Mouse (Mus musculus) hindbrain, embryonic 14.5 days (tissue): ENCODE measurements around the gene Ttyh1. TPM values are rescaled to one million over a fixed set of nuclear protein-coding genes. Genes with fewer than 3 reads are reported as not detected.

Experiments used
- ATAC-seq: fragments of 200-750 bp; cut with Nextera tagmentation; 2 replicates; pipeline ENCODE4 v1.8.0; 2017; ENCODE audit warnings: moderate number of reproducible peaks, mild to moderate bottlenecking, moderate TSS enrichment, moderate library complexity; ENCODE audit not compliant: low FRiP score
- DNase-seq: peaks from one replicate; pipeline ENCODE4 v3.0.0-alpha.2; 2015; ENCODE audit warnings: low spot score
- H3K27ac ChIP-seq: fragments of 300-500 bp; sonication (generic); 2 replicates; pipeline ENCODE4 v1.5.1; 2014; ENCODE audit warnings: mild to moderate bottlenecking, moderate library complexity
- H3K27me3 ChIP-seq: fragments of 300-500 bp; sonication (generic); 2 replicates; pipeline ENCODE4 v1.6.1; 2014; ENCODE audit warnings: mild to moderate bottlenecking, low read length, mixed read lengths; ENCODE audit not compliant: control insufficient read depth, insufficient read depth
- H3K36me3 ChIP-seq: fragments of 300-500 bp; sonication (generic); replicated peaks from 2 replicates; pipeline ENCODE4 v1.6.1; 2014; ENCODE audit not compliant: control insufficient read depth, insufficient read depth
- H3K4me1 ChIP-seq: fragments of 300-500 bp; sonication (generic); replicated peaks from 2 replicates; pipeline ENCODE4 v1.6.1; 2014; ENCODE audit warnings: antibody characterized with exemption, low read length, mixed read lengths; ENCODE audit not compliant: control insufficient read depth, insufficient read depth
- H3K4me2 ChIP-seq: fragments of 300-500 bp; sonication (generic); replicated peaks from 2 replicates; pipeline ENCODE4 v1.6.1; 2014; ENCODE audit warnings: mild to moderate bottlenecking, moderate library complexity
- H3K4me3 ChIP-seq: fragments of 300-500 bp; sonication (generic); replicated peaks from 2 replicates; pipeline ENCODE4 v1.5.1; 2014; ENCODE audit warnings: mild to moderate bottlenecking, low read length
- H3K9ac ChIP-seq: fragments of 300-500 bp; sonication (generic); 2 replicates; pipeline ENCODE4 v1.6.1; 2014
- H3K9me3 ChIP-seq: fragments of 300-500 bp; sonication (generic); 2 replicates; pipeline ENCODE4 v1.6.1; 2016; ENCODE audit warnings: low read length; ENCODE audit not compliant: control insufficient read depth
- WGBS: fragments of 180-500 bp; shearing (Covaris S2); extraction: QIAGEN DNeasy Blood & Tissue Kit; methylation state at CpG from one replicate; pipeline ENCODE4 v1.1.7; 2014; 5-methylcytosine and 5-hydroxymethylcytosine counted together
- polyA plus RNA-seq: library from polyadenylated mRNA; unstranded; fragments of >200 nt; fragmentation: Nextera tagmentation; extraction: Ambion mirVana; gene quantifications from 2 replicates; pipeline ENCODE4 v1.2.1, GENCODE M21; 2014

The Ttyh1 gene
- polyA plus RNA-seq, 1 experiment from 2014 or later, result 151 TPM

DNA sequence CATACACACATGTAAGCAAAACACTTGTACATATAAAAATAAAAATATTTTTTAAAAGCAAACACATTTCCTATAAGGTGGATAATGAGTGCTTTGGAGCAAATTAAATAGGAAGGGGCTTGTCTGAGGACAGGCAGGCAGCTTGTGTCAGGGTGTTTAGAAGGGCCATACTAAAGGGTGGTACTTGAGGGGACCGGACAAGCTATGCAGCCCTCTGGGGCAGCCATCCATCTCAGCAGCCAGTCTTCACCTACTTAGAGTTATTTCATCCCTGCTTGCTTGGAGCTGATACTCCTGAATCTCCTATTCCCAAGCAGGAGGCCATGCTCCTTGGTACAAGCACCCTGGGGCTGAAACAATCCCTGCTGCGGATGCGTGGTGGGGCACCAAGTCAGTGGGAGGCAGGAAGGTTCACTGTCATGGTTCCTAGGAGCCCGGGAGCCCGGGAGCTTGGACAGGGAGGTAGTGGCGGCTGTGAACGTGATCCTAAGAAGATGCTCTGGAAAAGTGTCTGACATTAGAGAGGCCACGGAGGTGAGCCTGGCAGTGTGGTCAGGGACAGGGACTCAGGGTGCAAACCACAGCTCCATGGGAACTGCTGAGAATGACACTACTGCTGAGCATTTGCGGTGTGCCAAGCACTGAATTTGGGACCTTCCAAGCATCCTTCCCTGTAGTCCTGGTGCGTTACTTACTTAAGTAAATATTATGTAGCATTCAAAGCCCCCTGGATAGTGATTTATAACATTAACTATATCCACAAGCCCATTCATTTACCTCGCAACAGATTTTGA is 8.0 kb downstream of the Ttyh1 start:
- no peak for ATAC-seq
- H3K27ac ChIP-seq, result peak overlapping the region; percentile 29; the same call in 1 of the 2 replicates

DNA sequence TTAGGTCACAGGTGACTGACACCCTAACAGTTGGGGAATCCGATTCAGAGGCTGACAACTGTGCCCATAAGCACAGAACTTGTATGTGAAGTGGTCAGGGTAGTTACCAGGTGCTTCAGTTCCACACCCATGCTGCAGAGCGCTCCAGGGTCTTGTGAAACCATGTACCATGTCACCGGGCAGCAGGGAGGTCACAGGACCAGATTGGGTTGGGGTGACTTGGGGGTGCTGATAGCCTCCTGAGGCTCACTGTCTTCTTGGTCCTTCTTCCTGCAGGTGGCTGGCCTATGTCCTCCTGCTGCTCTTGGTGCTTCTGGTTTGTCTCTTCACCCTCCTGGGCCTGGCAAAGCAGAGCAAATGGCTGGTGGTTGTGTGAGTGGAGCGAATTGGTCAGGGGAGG is 8.7 kb downstream of the Ttyh1 start:
- H3K4me1 ChIP-seq, result peaks cover 27% of the 10 kb centered on the region

More for the DNA sequence above, 8.0 kb downstream of the Ttyh1 start:
- no peak overlapping the region for H3K4me2 ChIP-seq
- no peak for DNase-seq
- no peak overlapping the region for H3K4me3 ChIP-seq
- H3K27me3 ChIP-seq, result no peaks in the 10 kb centered on the region
- H3K9ac ChIP-seq, result no peak overlapping the region
- H3K36me3 ChIP-seq, result peaks cover 15% of the 10 kb centered on the region; the same call in 1 of the 2 replicates
- H3K4me1 ChIP-seq, result peaks cover 27% of the 10 kb centered on the region
- 90% methylated on average over 11 of the region's 11 CpGs for WGBS
- H3K9me3 ChIP-seq, result no peaks in the 10 kb centered on the region

GRCm38 (mm10) chr7:4128860-4129259 is 9.7 kb downstream of the Ttyh1 start:
- Histone ChIP-seq H3K9ac (peak overlapping the region; percentile 6; the same call in 1 of the 2 replicates), H3K9me3 (no peaks in the 10 kb centered on the region), H3K4me2 (no peak overlapping the region), H3K27ac (0 out of 2 replicates have a peak overlapping the region, but pooled peaks have one; percentile 48), H3K36me3 (peaks cover 20% of the 10 kb centered on the region; the same call in 1 of the 2 replicates), H3K27me3 (no peaks in the 10 kb centered on the region), H3K4me3 (no peak overlapping the region), H3K4me1 (peaks cover 20% of the 10 kb centered on the region)
- DNase-seq, result no peak
- 69% methylated on average over 6 of the region's 6 CpGs for WGBS
- ATAC-seq, result no peak

More for the DNA sequence above, 8.7 kb downstream of the Ttyh1 start:
- Histone ChIP-seq H3K36me3 (peaks cover 20% of the 10 kb centered on the region; the same call in 1 of the 2 replicates), H3K27ac (no peak overlapping the region), H3K27me3 (no peaks in the 10 kb centered on the region), H3K9ac (no peak overlapping the region), H3K4me3 (no peak overlapping the region), H3K4me2 (no peak overlapping the region), H3K9me3 (no peaks in the 10 kb centered on the region)
- ATAC-seq, result no peak
- no peak for DNase-seq
- WGBS, result 90% methylated on average over 4 of the region's 4 CpGs

DNA sequence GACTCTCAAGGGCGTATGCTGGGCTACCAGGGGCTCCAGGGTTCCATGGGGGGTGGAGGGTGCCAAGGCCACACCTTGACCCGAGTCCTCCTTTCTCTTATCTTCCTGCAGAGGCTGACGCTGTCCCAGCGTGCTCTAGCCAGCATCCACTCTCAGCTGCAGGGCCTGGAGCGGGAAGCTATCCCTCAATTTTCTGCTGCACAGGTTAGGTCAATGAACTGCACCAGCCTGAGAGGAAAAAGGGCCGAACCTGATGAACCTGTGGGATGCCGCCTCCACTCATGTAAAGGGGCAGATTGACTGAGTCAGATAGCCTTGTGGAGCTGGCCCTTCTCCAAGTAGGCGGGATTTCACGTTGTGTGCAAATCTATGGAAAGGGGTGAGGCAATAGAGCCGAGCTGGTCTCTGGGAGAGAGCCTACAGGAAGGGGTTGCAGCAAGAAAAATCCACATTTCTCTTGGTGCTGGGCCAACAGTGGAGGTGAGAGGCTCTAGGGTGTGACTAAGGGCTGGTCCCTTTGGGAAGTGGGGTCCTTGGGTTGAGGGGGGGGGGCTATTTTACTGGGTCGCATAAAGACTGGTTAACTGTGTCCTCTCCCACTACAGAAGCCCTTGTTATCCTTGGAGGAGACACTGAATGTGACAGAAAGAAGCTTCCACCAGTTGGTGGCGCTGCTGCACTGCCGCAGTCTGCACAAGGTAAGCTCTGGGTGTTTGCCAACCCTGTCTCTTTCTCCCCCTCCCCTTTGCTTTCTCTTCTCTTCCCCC is 11.7 kb downstream of the Ttyh1 start:
- Histone ChIP-seq H3K27me3 (no peaks in the 10 kb centered on the region), H3K4me1 (peaks cover 6% of the 10 kb centered on the region; the same call in 1 of the 2 replicates), H3K4me3 (no peak overlapping the region), H3K9me3 (no peaks in the 10 kb centered on the region), H3K4me2 (no peak overlapping the region), H3K36me3 (peaks cover 20% of the 10 kb centered on the region; the same call in 1 of the 2 replicates), H3K9ac (0 out of 2 replicates have a peak overlapping the region, but pooled peaks have one; percentile 37), H3K27ac (peak overlapping the region; percentile 75)
- ATAC-seq (peak; percentile 53), DNase-seq (peak; percentile 91)
- WGBS, result 32% methylated on average over 13 of the region's 13 CpGs

- no peaks in the 10 kb centered on the region for H3K9me3 ChIP-seq
- H3K9ac ChIP-seq, result peak overlapping the region; percentile 3; the same call in 1 of the 2 replicates
- H3K4me2 ChIP-seq, result no peak overlapping the region
- 89% methylated on average over 8 of the region's 8 CpGs for WGBS
- no peaks in the 10 kb centered on the region for H3K27me3 ChIP-seq
- no peak overlapping the region for H3K27ac ChIP-seq
- DNase-seq (no peak), ATAC-seq (no peak)
- H3K36me3 ChIP-seq, result peaks cover 20% of the 10 kb centered on the region; the same call in 1 of the 2 replicates
- H3K4me3 ChIP-seq, result no peak overlapping the region
- peaks cover 12% of the 10 kb centered on the region; the same call in 1 of the 2 replicates for H3K4me1 ChIP-seq
Measured at GRCm38 (mm10) chr7:4131964-4132363, 12.8 kb downstream of the Ttyh1 start.

DNA sequence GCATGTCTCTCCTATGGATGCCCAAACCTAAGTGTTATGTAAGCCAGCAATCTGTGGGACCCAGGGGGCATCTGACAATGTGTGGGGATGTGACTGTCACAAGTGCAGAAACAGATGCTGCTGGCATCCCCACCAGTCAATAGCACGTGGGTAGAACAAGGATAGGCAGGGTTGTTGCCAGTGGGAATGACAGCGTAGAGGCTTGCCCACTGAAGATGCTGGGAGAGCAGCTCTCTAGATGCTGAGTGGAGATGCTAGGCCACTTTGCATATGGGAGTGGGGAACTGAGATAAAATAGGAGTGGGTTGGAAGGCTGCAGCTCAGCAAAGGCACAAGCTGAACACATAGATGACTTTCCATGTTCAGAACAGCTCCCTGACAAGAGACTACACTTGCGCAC is 13.4 kb downstream of the Ttyh1 start:
- Histone ChIP-seq H3K9me3 (no peaks in the 10 kb centered on the region), H3K4me1 (peaks cover 13% of the 10 kb centered on the region), H3K27ac (no peak overlapping the region), H3K27me3 (no peaks in the 10 kb centered on the region), H3K9ac (peak overlapping the region; percentile 3; the same call in 1 of the 2 replicates), H3K4me3 (no peak overlapping the region), H3K4me2 (no peak overlapping the region), H3K36me3 (peaks cover 15% of the 10 kb centered on the region; the same call in 1 of the 2 replicates)
- DNase-seq (no peak), ATAC-seq (no peak)
- 87% methylated on average over 3 of the region's 3 CpGs for WGBS

GRCm38 (mm10) chr7:4132998-4133397 is 13.8 kb downstream of the Ttyh1 start:
- Histone ChIP-seq H3K27me3 (no peaks in the 10 kb centered on the region), H3K9ac (no peak overlapping the region), H3K36me3 (peaks cover 11% of the 10 kb centered on the region; the same call in 1 of the 2 replicates), H3K9me3 (no peaks in the 10 kb centered on the region), H3K4me3 (no peak overlapping the region), H3K4me2 (no peak overlapping the region; the same call in 1 of the 2 replicates), H3K4me1 (peaks cover 17% of the 10 kb centered on the region), H3K27ac (no peak overlapping the region)
- WGBS, result 86% methylated on average over 7 of the region's 7 CpGs
- DNase-seq, result no peak
- no peak for ATAC-seq

DNA sequence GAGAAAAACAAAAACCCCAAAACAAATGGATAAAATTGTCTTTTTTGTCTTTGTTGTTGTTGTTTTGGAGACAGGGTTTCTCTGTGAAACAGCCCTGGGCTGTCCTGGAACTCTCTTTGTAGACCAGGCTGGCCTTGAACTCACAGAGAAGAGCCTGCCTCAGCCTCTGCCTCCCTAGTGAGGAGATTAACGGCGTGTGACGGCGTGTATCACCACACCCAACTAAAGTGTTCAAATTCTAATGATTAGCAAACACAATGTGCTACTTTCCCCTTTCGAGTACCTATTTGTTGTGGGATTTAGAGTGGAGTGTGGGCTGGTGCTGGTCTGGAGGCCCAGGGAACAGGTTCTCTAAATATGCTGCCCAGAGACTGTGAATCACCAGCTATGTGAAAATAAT is 15.7 kb downstream of the Ttyh1 start:
- peaks cover 20% of the 10 kb centered on the region for H3K4me1 ChIP-seq
- no peaks in the 10 kb centered on the region for H3K9me3 ChIP-seq
- no peak overlapping the region for H3K27ac ChIP-seq
- H3K36me3 ChIP-seq, result peaks cover 19% of the 10 kb centered on the region
- no peak overlapping the region for H3K9ac ChIP-seq
- H3K4me3 ChIP-seq, result no peak overlapping the region
- DNase-seq (no peak), ATAC-seq (no peak)
- 88% methylated on average over 5 of the region's 5 CpGs for WGBS
- H3K4me2 ChIP-seq, result no peak overlapping the region
- H3K27me3 ChIP-seq, result no peaks in the 10 kb centered on the region

DNA sequence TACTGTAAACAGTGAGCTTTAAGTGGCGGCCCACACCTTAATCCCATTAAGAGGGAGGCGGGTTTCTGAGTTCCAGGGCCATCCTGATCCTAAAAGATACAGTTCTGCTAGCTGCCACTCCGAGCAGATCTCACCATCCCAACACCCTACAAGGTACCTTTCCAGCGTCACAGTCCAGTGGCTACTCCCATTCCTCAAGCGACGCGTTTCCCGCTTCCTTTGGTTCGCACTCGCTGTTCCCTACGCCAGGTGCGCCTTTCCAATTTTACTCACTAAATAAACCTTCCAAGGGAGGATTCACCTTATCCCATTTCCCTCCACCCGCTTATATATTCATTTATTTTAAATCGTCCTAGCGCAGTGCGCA is 17.2 kb downstream of the Ttyh1 start:
- H3K4me1 ChIP-seq, result peaks cover 15% of the 10 kb centered on the region
- H3K9ac ChIP-seq, result peak overlapping the region; percentile 82
- peak; percentile 43 for ATAC-seq
- H3K4me3 ChIP-seq, result peak overlapping the region; percentile 84
- H3K27me3 ChIP-seq, result no peaks in the 10 kb centered on the region
- H3K36me3 ChIP-seq, result peaks cover 34% of the 10 kb centered on the region
- H3K27ac ChIP-seq, result peak overlapping the region; percentile 93
- under 1% methylated on average over 16 of the region's 16 CpGs for WGBS
- DNase-seq, result no peak
- no peaks in the 10 kb centered on the region for H3K9me3 ChIP-seq
- peak overlapping the region; percentile 88 for H3K4me2 ChIP-seq
